Mouse (Mus musculus): Measurements from ENCODE around the gene Hsbp1.
"Not testable (repeated sequence)": the region's sequence is repeated elsewhere in the genome, so short reads cannot be mapped to it uniquely, and the experiment has no call there.

DNA sequence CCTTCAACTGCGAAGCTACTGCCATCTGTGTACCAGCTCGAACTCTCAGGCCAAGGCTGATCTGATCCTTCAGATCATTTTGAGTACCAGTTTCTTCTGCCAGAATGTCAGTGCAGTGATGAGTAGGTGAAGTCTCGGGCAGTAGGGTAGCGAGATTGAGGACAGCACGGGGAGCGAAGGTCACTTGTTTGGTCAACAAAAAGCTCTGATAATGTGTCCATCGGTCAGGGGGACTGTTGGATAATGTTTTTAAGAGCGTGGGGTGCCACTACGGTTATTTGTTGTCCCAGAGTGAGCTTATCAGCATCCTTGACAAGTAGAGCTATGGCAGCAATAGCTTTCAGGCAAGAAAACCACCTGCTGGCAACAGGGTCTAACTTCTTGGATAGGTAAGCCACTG is 30.4 kb downstream of the Hsbp1 start:
- not testable (repeated sequence) for TF ChIP-seq CTCF, POLR2A (IDR thresholded peaks at IDR 0.05; ENCODE audit: extremely low read depth, insufficient read depth, low read length)

All from cortical plate, adult 2 months (tissue).